Mouse (Mus musculus): ENCODE measurements around the gene Gm6710.
"Not testable (repeated sequence)": the region's sequence is repeated elsewhere in the genome, so short reads cannot be mapped to it uniquely, and the experiment has no call there.

Gene Gm6710

DNA sequence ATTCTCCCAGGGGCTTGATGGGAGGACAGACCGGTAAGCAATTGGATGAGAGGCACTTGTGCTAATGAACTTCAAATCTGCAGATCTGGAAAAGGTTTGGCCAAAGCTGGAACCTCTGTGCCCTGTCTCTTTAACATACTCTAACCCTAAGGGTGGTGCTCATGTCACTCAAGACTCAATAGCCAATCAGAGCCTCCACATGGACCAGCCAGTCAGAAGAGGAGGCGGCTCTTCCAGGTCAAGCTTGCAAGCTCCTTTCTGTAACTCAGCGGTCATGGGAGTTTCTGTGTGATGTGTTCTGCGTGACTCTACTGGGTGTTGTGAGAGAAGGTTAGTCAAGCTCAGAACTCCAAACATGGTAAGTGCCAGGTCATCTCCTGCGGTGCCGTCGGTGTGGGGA, at the start of gene Gm6710:
TSS of gene Gm6710 (plus strand) at position 196 of the 400 bp plus-strand sequence.
- DNase-seq (ENCODE audit: low spot score in 2 of 2): not testable (repeated sequence)
